Mouse (Mus musculus) midbrain, embryonic 13.5 days (tissue): ENCODE measurements around the gene Dtymk. TPM values are rescaled to one million over a fixed set of nuclear protein-coding genes. Genes with fewer than 3 reads are reported as not detected.
"Not testable (repeated sequence)": the region's sequence is repeated elsewhere in the genome, so short reads cannot be mapped to it uniquely, and the experiment has no call there.

Experiments used
- ATAC-seq: fragments of 200-750 bp; cut with Nextera tagmentation; 2 replicates; pipeline ENCODE4 v1.8.0; 2017; ENCODE audit warnings: mild to moderate bottlenecking, moderate TSS enrichment, moderate library complexity
- H3K27ac ChIP-seq: fragments of 300-500 bp; sonication (generic); 2 replicates; pipeline ENCODE4 v1.5.1; 2015; ENCODE audit warnings: inconsistent platforms, mild to moderate bottlenecking, moderate library complexity
- H3K27me3 ChIP-seq: fragments of 300-500 bp; sonication (generic); 2 replicates; pipeline ENCODE4 v1.6.1; 2015; ENCODE audit warnings: mild to moderate bottlenecking, inconsistent platforms
- H3K36me3 ChIP-seq: fragments of 300-500 bp; sonication (generic); 2 replicates; pipeline ENCODE4 v1.6.1; 2015; ENCODE audit warnings: mild to moderate bottlenecking, inconsistent platforms
- H3K4me1 ChIP-seq: fragments of 300-500 bp; sonication (generic); replicated peaks from 2 replicates; pipeline ENCODE4 v1.6.1; 2015; ENCODE audit warnings: inconsistent platforms
- H3K4me2 ChIP-seq: fragments of 300-500 bp; sonication (generic); replicated peaks from 2 replicates; pipeline ENCODE4 v1.6.1; 2015; ENCODE audit warnings: moderate library complexity, mild to moderate bottlenecking, inconsistent platforms
- H3K4me3 ChIP-seq: fragments of 300-500 bp; sonication (generic); replicated peaks from 2 replicates; pipeline ENCODE4 v1.5.1; 2015; ENCODE audit warnings: mild to moderate bottlenecking, inconsistent platforms
- H3K9ac ChIP-seq: fragments of 300-500 bp; sonication (generic); replicated peaks from 2 replicates; pipeline ENCODE4 v1.6.1; 2015; ENCODE audit warnings: mild to moderate bottlenecking, inconsistent platforms
- H3K9me3 ChIP-seq: fragments of 300-500 bp; sonication (generic); 2 replicates; pipeline ENCODE4 v1.6.1; 2016; ENCODE audit warnings: mild to moderate bottlenecking, inconsistent platforms
- WGBS: fragments of 180-500 bp; shearing (Covaris S2); methylation state at CpG from one replicate; pipeline ENCODE4 v1.1.7; 2015; 5-methylcytosine and 5-hydroxymethylcytosine counted together
- polyA plus RNA-seq: library from polyadenylated mRNA; unstranded; fragments of >200 nt; fragmentation: Nextera tagmentation; extraction: Ambion mirVana; gene quantifications from 2 replicates; pipeline ENCODE4 v1.2.1, GENCODE M21; 2015

Dtymk gene
- polyA plus RNA-seq, 1 experiment from 2014 or later, result 172 TPM

- peaks cover 35% of the 10 kb centered on the region for H3K36me3 ChIP-seq
- H3K27me3 ChIP-seq, result no peaks in the 10 kb centered on the region
- WGBS, result under 1% methylated on average over 92 of the region's 94 CpGs
- peak within 1 kb of the TSS; percentile 83 for H3K9ac ChIP-seq
- H3K4me2 ChIP-seq, result peak within 1 kb of the TSS; percentile 89
- peak within 1 kb of the TSS; percentile 72 for H3K4me3 ChIP-seq
- peak within 1 kb of the TSS; percentile 96 for H3K27ac ChIP-seq
- peak; percentile 95 for ATAC-seq
- H3K9me3 ChIP-seq, result no peaks in the 10 kb centered on the region
- H3K4me1 ChIP-seq, result peaks cover 37% of the 10 kb centered on the region
These were observed 2.1 kb upstream of the Dtymk start, which contains the start of gene Ing5 for GRCm38 (mm10) chr1:93803556-93804507. Gene Ing5 (plus strand): TSS chr1:93803965.

- Histone ChIP-seq H3K9me3 (no peaks in the 10 kb centered on the region), H3K4me2 (peak overlapping the region; percentile 89), H3K4me3 (peak overlapping the region; percentile 72), H3K4me1 (peaks cover 42% of the 10 kb centered on the region), H3K27ac (no peak overlapping the region), H3K27me3 (no peaks in the 10 kb centered on the region), H3K36me3 (peaks cover 34% of the 10 kb centered on the region), H3K9ac (no peak overlapping the region)
- WGBS, result 84% methylated on average over 5 of the region's 5 CpGs
- ATAC-seq, result no peak
These were observed 1.0 kb upstream of the Dtymk start for GRCm38 (mm10) chr1:93802771-93803170.

GRCm38 (mm10) chr1:93800670-93801503 is 847 bp downstream of the Dtymk start:
- Histone ChIP-seq H3K4me3 (peak overlapping the region; percentile 81), H3K27ac (peak overlapping the region; percentile 76; the same call in 1 of the 2 replicates), H3K27me3 (no peaks in the 10 kb centered on the region), H3K4me2 (peak overlapping the region; percentile 89), H3K9ac (peak overlapping the region; percentile 81), H3K9me3 (no peaks in the 10 kb centered on the region), H3K36me3 (peaks cover 23% of the 10 kb centered on the region), H3K4me1 (peaks cover 43% of the 10 kb centered on the region)
- 76% methylated on average over 21 of the region's 21 CpGs for WGBS
- no peak for ATAC-seq

- no peaks in the 10 kb centered on the region for H3K27me3 ChIP-seq
- H3K36me3 ChIP-seq, result peaks cover 73% of the 10 kb centered on the region
- no peak overlapping the region for H3K4me3 ChIP-seq
- WGBS, result 88% methylated on average over 8 of the region's 8 CpGs
- no peak for ATAC-seq
- H3K9me3 ChIP-seq, result no peaks in the 10 kb centered on the region
- peaks cover 10% of the 10 kb centered on the region; the same call in 1 of the 2 replicates for H3K4me1 ChIP-seq
- no peak overlapping the region for H3K27ac ChIP-seq
- no peak overlapping the region for H3K9ac ChIP-seq
- no peak overlapping the region for H3K4me2 ChIP-seq
These were observed 5.8 kb downstream of the Dtymk start for GRCm38 (mm10) chr1:93795886-93796285.

GRCm38 (mm10) chr1:93794526-93794925 is 7.2 kb downstream of the Dtymk start:
- Histone ChIP-seq H3K27me3 (no peaks in the 10 kb centered on the region), H3K36me3 (peaks cover 84% of the 10 kb centered on the region), H3K27ac (no peak overlapping the region), H3K9ac (no peak overlapping the region), H3K4me3 (no peak overlapping the region), H3K4me2 (no peak overlapping the region), H3K9me3 (no peaks in the 10 kb centered on the region), H3K4me1 (0 out of 2 replicates have a peak, but pooled peaks cover 6% of the 10 kb centered on the region)
- no peak for ATAC-seq
- WGBS, result 97% methylated on average over 8 of the region's 8 CpGs

GRCm38 (mm10) chr1:93786912-93787311 is 14.8 kb downstream of the Dtymk start:
- no peaks in the 10 kb centered on the region for H3K4me1 ChIP-seq
- WGBS, result 83% methylated on average over 2 of the region's 2 CpGs
- H3K4me2 ChIP-seq, result no peak overlapping the region
- no peaks in the 10 kb centered on the region for H3K27me3 ChIP-seq
- H3K36me3 ChIP-seq, result peaks cover 98% of the 10 kb centered on the region
- ATAC-seq, result no peak
- no peak overlapping the region for H3K4me3 ChIP-seq
- no peaks in the 10 kb centered on the region for H3K9me3 ChIP-seq
- H3K9ac ChIP-seq, result no peak overlapping the region
- H3K27ac ChIP-seq, result no peak overlapping the region

GRCm38 (mm10) chr1:93776686-93777085 is 25.0 kb downstream of the Dtymk start:
- no peak for ATAC-seq
- peaks cover 83% of the 10 kb centered on the region for H3K36me3 ChIP-seq
- H3K9ac ChIP-seq, result no peak overlapping the region

GRCm38 (mm10) chr1:93769901-93770300 is 31.8 kb downstream of the Dtymk start:
- Histone ChIP-seq H3K4me2 (no peak overlapping the region), H3K4me3 (no peak overlapping the region), H3K27ac (no peak overlapping the region), H3K4me1 (no peaks in the 10 kb centered on the region), H3K27me3 (no peaks in the 10 kb centered on the region), H3K9ac (no peak overlapping the region), H3K9me3 (no peaks in the 10 kb centered on the region), H3K36me3 (peaks cover 48% of the 10 kb centered on the region)
- WGBS, result 95% methylated on average over 3 of the region's 3 CpGs
- ATAC-seq, result no peak

More at GRCm38 (mm10) chr1:93776686-93777085, 25.0 kb downstream of the Dtymk start:
- Histone ChIP-seq H3K4me3 (no peak overlapping the region), H3K4me1 (no peaks in the 10 kb centered on the region), H3K27me3 (no peaks in the 10 kb centered on the region), H3K27ac (no peak overlapping the region), H3K9me3 (no peaks in the 10 kb centered on the region), H3K4me2 (no peak overlapping the region)
- WGBS, result 89% methylated on average over 5 of the region's 5 CpGs

GRCm38 (mm10) chr1:93767600-93767999 is 34.1 kb downstream of the Dtymk start:
- Histone ChIP-seq H3K27ac (no peak overlapping the region), H3K36me3 (peaks cover 25% of the 10 kb centered on the region), H3K27me3 (no peaks in the 10 kb centered on the region), H3K4me2 (no peak overlapping the region), H3K9ac (no peak overlapping the region), H3K9me3 (no peaks in the 10 kb centered on the region), H3K4me1 (no peaks in the 10 kb centered on the region), H3K4me3 (no peak overlapping the region)
- WGBS, result 98% methylated on average over 6 of the region's 6 CpGs
- ATAC-seq, result no peak

- Histone ChIP-seq H3K4me2 (no peak overlapping the region), H3K36me3 (peaks cover 16% of the 10 kb centered on the region), H3K9ac (no peak overlapping the region), H3K4me1 (no peaks in the 10 kb centered on the region), H3K27me3 (no peaks in the 10 kb centered on the region), H3K27ac (no peak overlapping the region), H3K4me3 (no peak overlapping the region), H3K9me3 (no peaks in the 10 kb centered on the region)
- ATAC-seq, result no peak
- WGBS, result 96% methylated on average over 9 of the region's 9 CpGs
These were observed 36.7 kb downstream of the Dtymk start for GRCm38 (mm10) chr1:93764871-93765591.

- not testable (repeated sequence) for H3K9ac ChIP-seq, H3K36me3 ChIP-seq, H3K4me3 ChIP-seq, H3K4me1 ChIP-seq, H3K9me3 ChIP-seq, H3K27ac ChIP-seq, ATAC-seq, H3K4me2 ChIP-seq, H3K27me3 ChIP-seq
- 89% methylated on average over 3 of the region's 3 CpGs for WGBS
These were observed 38.2 kb downstream of the Dtymk start for GRCm38 (mm10) chr1:93763531-93763930.
